Mouse (Mus musculus): ENCODE results near the gene Nme7.

- TF ChIP-seq CTCF (conservative IDR thresholded peaks at IDR 0.05 in 1 of 2, IDR thresholded peaks at IDR 0.05 in 1 of 2; ENCODE audit: low read depth in 2 of 2, low read length in 2 of 2) (no peak), HCFC1 (IDR thresholded peaks at IDR 0.05; ENCODE audit: low read depth, low read length) (no peak), E2F4 (IDR thresholded peaks at IDR 0.05; ENCODE audit: insufficient replicate concordance, low read depth, low read length) (no peak), USF1 (IDR thresholded peaks at IDR 0.05; ENCODE audit: low read depth, low read length) (no peak), BHLHE40 (IDR thresholded peaks at IDR 0.05; ENCODE audit: low read depth, low read length) (no peak), MAX (IDR thresholded peaks at IDR 0.05; ENCODE audit: low read length) (no peak), MAFK (IDR thresholded peaks at IDR 0.05; ENCODE audit: insufficient replicate concordance, low read length) (no peak), ZMIZ1 (IDR thresholded peaks at IDR 0.05; ENCODE audit: low read depth, low read length) (no peak), RAD21 (IDR thresholded peaks at IDR 0.05; ENCODE audit: low read depth, low read length) (no peak)
Observed at GRCm38 (mm10) chr1:164446535-164446934, 142.6 kb downstream of the Nme7 start.

Measured in CH12.LX (cell line).